Mouse (Mus musculus) monocyte, adult 5-6 weeks (primary cell): ENCODE measurements around the gene Lrpap1. TPM values are rescaled to one million over a fixed set of nuclear protein-coding genes. Genes with fewer than 3 reads are reported as not detected.

Source experiments
- ATAC-seq: fragments of 153-309, 156-312 bp; replicated peaks from 2 replicates; pipeline ENCODE4 v1.8.0; 2017; ENCODE audit warnings: mild to moderate bottlenecking; ENCODE audit not compliant: low TSS enrichment, insufficient number of reproducible peaks, severe bottlenecking, poor library complexity, low FRiP score
- total RNA-seq: library from RNA; stranded (forward); fragments of 200-1000, 200-491, 200-594 nt; gene quantifications from 3 replicates; pipeline ENCODE4 v1.2.3, GENCODE M21; 2017

Gene Lrpap1
- 61.2 to 83.5 TPM (median 62.8 TPM) in 3 replicates for total RNA-seq

- peak; percentile 74 for ATAC-seq
These were observed at the start of gene Lrpap1 for GRCm38 (mm10) chr5:35104960-35105921. TSS of gene Lrpap1 (minus strand) at chr5:35105766.

- no peak for ATAC-seq
These were observed 44.4 kb upstream of the Lrpap1 start for GRCm38 (mm10) chr5:35149939-35150338.

- ATAC-seq: no peak
These were observed 44.0 kb upstream of the Lrpap1 start for GRCm38 (mm10) chr5:35149526-35149925.

- no peak for ATAC-seq
These were observed 42.6 kb upstream of the Lrpap1 start for GRCm38 (mm10) chr5:35147963-35148767.

GRCm38 (mm10) chr5:35147155-35147962, 41.8 kb upstream of the Lrpap1 start:
- ATAC-seq: no peak

- ATAC-seq: no peak
These were observed 41.2 kb upstream of the Lrpap1 start for GRCm38 (mm10) chr5:35146747-35147146.

GRCm38 (mm10) chr5:35144716-35145115, 39.1 kb upstream of the Lrpap1 start:
- ATAC-seq: no peak

GRCm38 (mm10) chr5:35143460-35144245, 38.1 kb upstream of the Lrpap1 start:
- no peak for ATAC-seq

- no peak for ATAC-seq
These were observed 37.3 kb upstream of the Lrpap1 start for GRCm38 (mm10) chr5:35142910-35143309.

- no peak for ATAC-seq
These were observed 35.8 kb upstream of the Lrpap1 start for GRCm38 (mm10) chr5:35141316-35141715.

- ATAC-seq: no peak
These were observed 32.6 kb upstream of the Lrpap1 start for GRCm38 (mm10) chr5:35138183-35138611.

GRCm38 (mm10) chr5:35137510-35138182, 32.1 kb upstream of the Lrpap1 start:
- no peak for ATAC-seq

GRCm38 (mm10) chr5:35135903-35136302, 30.3 kb upstream of the Lrpap1 start:
- ATAC-seq: no peak

GRCm38 (mm10) chr5:35134286-35134685, 28.7 kb upstream of the Lrpap1 start:
- ATAC-seq: no peak

GRCm38 (mm10) chr5:35133468-35133867, 27.9 kb upstream of the Lrpap1 start:
- ATAC-seq: no peak

- ATAC-seq: no peak
These were observed 26.9 kb upstream of the Lrpap1 start for GRCm38 (mm10) chr5:35132278-35132980.

GRCm38 (mm10) chr5:35131773-35132172, 26.2 kb upstream of the Lrpap1 start:
- peak; percentile 59; the same call in 1 of the 2 replicates for ATAC-seq
